Mouse (Mus musculus) CH12.LX (cell line): ENCODE data around the gene Gm35549. TPM values are rescaled to one million over a fixed set of nuclear protein-coding genes. Genes with fewer than 3 reads are reported as not detected.

Experiments used
- DNase-seq: peaks from one replicate; pipeline ENCODE4 v3.0.0-alpha.2; 2013; ENCODE audit errors: extremely low read depth
- H3K27ac ChIP-seq: 2 replicates; pipeline ENCODE4 v1.5.1; 2012; ENCODE audit warnings: low read depth, mild to moderate bottlenecking, control low read depth, moderate library complexity; ENCODE audit not compliant: insufficient read depth
- H3K27me3 ChIP-seq: replicated peaks from 2 replicates; pipeline ENCODE3; 2012; ENCODE audit warnings: inconsistent platforms
- H3K36me3 ChIP-seq, 2 experiments: replicated peaks in 1 of 2; 2 replicates each; pipeline versions ENCODE3 to v1.6.1; 2012; ENCODE audit warnings: inconsistent platforms in 1 of 2, low read length in 1 of 2, mild to moderate bottlenecking in 1 of 2, mixed read lengths in 1 of 2, moderate library complexity in 1 of 2; ENCODE audit not compliant: control insufficient read depth in 1 of 2, insufficient read depth in 1 of 2
- H3K4me1 ChIP-seq, 2 experiments: 2 replicates each; pipeline ENCODE4 v1.6.1; 2012; ENCODE audit warnings: inconsistent platforms in 1 of 2, moderate library complexity in 1 of 2; ENCODE audit not compliant: insufficient read depth in 2 of 2, control insufficient read depth in 1 of 2
- H3K4me2 ChIP-seq: 2 replicates; pipeline ENCODE4 v1.6.1; 2012; ENCODE audit warnings: low read depth, mild to moderate bottlenecking, control low read depth; ENCODE audit not compliant: poor library complexity, insufficient read depth, severe bottlenecking
- H3K4me3 ChIP-seq, 3 experiments: fragments of 150-350 bp in 1 of 3; sonication (generic) in 1 of 3; replicated peaks in 1 of 3; 2 replicates each; pipeline versions ENCODE3 to v1.5.1; 2011 to 2012; ENCODE audit warnings: low read depth in 2 of 3, low read length in 2 of 3, mild to moderate bottlenecking in 2 of 3, moderate library complexity in 2 of 3, control low read depth in 1 of 3, improper control_type of control experiment in 1 of 3, inconsistent platforms in 1 of 3, mixed read lengths in 1 of 3; ENCODE audit not compliant: poor library complexity in 1 of 3
- H3K79me2 ChIP-seq: replicated peaks from 2 replicates; pipeline ENCODE4 v1.6.1; 2012; ENCODE audit warnings: mild to moderate bottlenecking, moderate library complexity; ENCODE audit not compliant: control insufficient read depth, poor library complexity, insufficient read depth, severe bottlenecking; ENCODE audit errors: extremely low read depth
- H3K9ac ChIP-seq: 2 replicates; pipeline ENCODE4 v1.6.1; 2012; ENCODE audit warnings: low read depth, mild to moderate bottlenecking, control low read depth, moderate library complexity; ENCODE audit not compliant: insufficient read depth
- H3K9me3 ChIP-seq: replicated peaks from 2 replicates; pipeline ENCODE3; 2012; ENCODE audit warnings: low read length, inconsistent platforms, mixed read lengths
- BHLHE40 ChIP-seq: IDR thresholded peaks from 2 replicates; pipeline ENCODE4 v1.6.1; 2011; ENCODE audit warnings: mild to moderate bottlenecking, low read depth, low read length, improper control_type of control experiment
- CHD1 ChIP-seq: IDR thresholded peaks from 2 replicates; pipeline ENCODE4 v1.6.1; 2012; ENCODE audit warnings: low read depth, low read length, improper control_type of control experiment, inconsistent platforms
- CHD2 ChIP-seq: IDR thresholded peaks from 2 replicates; pipeline ENCODE4 v1.6.1; 2011; ENCODE audit warnings: low read length, improper control_type of control experiment
- E2F4 ChIP-seq: IDR thresholded peaks from 2 replicates; pipeline ENCODE4 v1.6.1; 2011; ENCODE audit warnings: low read depth, low read length, improper control_type of control experiment; ENCODE audit not compliant: insufficient replicate concordance
- ELF1 ChIP-seq: IDR thresholded peaks from 2 replicates; pipeline ENCODE4 v1.6.1; 2014; ENCODE audit warnings: low read depth, mild to moderate bottlenecking, inconsistent platforms, low read length, improper control_type of control experiment
- ETS1 ChIP-seq: conservative IDR thresholded peaks from 2 replicates; pipeline ENCODE4 v1.6.1; 2012; ENCODE audit warnings: low read depth, mild to moderate bottlenecking, inconsistent platforms, low read length, improper control_type of control experiment, moderate library complexity
- GABPA ChIP-seq: IDR thresholded peaks from 2 replicates; pipeline ENCODE4 v1.6.1; 2012; ENCODE audit warnings: low read depth, low read length, improper control_type of control experiment, inconsistent platforms; ENCODE audit not compliant: insufficient replicate concordance
- IRF4 ChIP-seq: IDR thresholded peaks from 2 replicates; pipeline ENCODE4 v1.6.1; 2014; ENCODE audit warnings: low read depth, mild to moderate bottlenecking, inconsistent platforms, low read length, improper control_type of control experiment
- JUN ChIP-seq: IDR thresholded peaks from 2 replicates; pipeline ENCODE4 v1.6.1; 2011; ENCODE audit warnings: low read depth, mild to moderate bottlenecking, low read length, improper control_type of control experiment, moderate library complexity; ENCODE audit not compliant: insufficient read depth
- JUND ChIP-seq: conservative IDR thresholded peaks from 2 replicates; pipeline ENCODE4 v1.6.1; 2011; ENCODE audit warnings: low read depth, low read length, improper control_type of control experiment
- MAX ChIP-seq: IDR thresholded peaks from 2 replicates; pipeline ENCODE4 v1.6.1; 2011; ENCODE audit warnings: low read length, improper control_type of control experiment
- MAZ ChIP-seq: IDR thresholded peaks from 2 replicates; pipeline ENCODE4 v1.6.1; 2012; ENCODE audit warnings: low read depth, mild to moderate bottlenecking, inconsistent platforms, low read length, improper control_type of control experiment, moderate library complexity
- MEF2A ChIP-seq: IDR thresholded peaks from 2 replicates; pipeline ENCODE4 v1.6.1; 2014; ENCODE audit warnings: low read depth, mild to moderate bottlenecking, inconsistent platforms, low read length, improper control_type of control experiment, borderline replicate concordance
- MYC ChIP-seq: IDR thresholded peaks from 2 replicates; pipeline ENCODE4 v1.6.1; 2011; ENCODE audit warnings: low read depth, mild to moderate bottlenecking, improper control_type of control experiment, low read length
- NELFE ChIP-seq: IDR thresholded peaks from 2 replicates; pipeline ENCODE4 v1.6.1; 2011; ENCODE audit warnings: low read depth, low read length, improper control_type of control experiment
- NRF1 ChIP-seq: IDR thresholded peaks from 2 replicates; pipeline ENCODE4 v1.6.1; 2014; ENCODE audit warnings: low read depth, mild to moderate bottlenecking, inconsistent platforms, low read length, improper control_type of control experiment, moderate library complexity
- PAX5 ChIP-seq: IDR thresholded peaks from 2 replicates; pipeline ENCODE4 v1.6.1; 2012; ENCODE audit warnings: low read length, inconsistent platforms, mixed read lengths
- POLR2A ChIP-seq: IDR thresholded peaks from 2 replicates; pipeline ENCODE4 v1.6.1; 2011; ENCODE audit warnings: low read depth, mild to moderate bottlenecking, improper control_type of control experiment, low read length
- POLR2AphosphoS2 ChIP-seq: IDR thresholded peaks from 2 replicates; pipeline ENCODE4 v1.6.1; 2011; ENCODE audit warnings: low read depth, low read length, improper control_type of control experiment
- RCOR1 ChIP-seq: conservative IDR thresholded peaks from 2 replicates; pipeline ENCODE4 v1.6.1; 2012; ENCODE audit warnings: low read depth, mild to moderate bottlenecking, inconsistent platforms, low read length, improper control_type of control experiment
- SIN3A ChIP-seq: IDR thresholded peaks from 2 replicates; pipeline ENCODE4 v1.6.1; 2012; ENCODE audit warnings: low read length, improper control_type of control experiment, inconsistent platforms
- SMC3 ChIP-seq: IDR thresholded peaks from 2 replicates; pipeline ENCODE4 v1.6.1; 2011; ENCODE audit warnings: low read depth, low read length, improper control_type of control experiment
- TBP ChIP-seq: conservative IDR thresholded peaks from 2 replicates; pipeline ENCODE4 v1.6.1; 2011; ENCODE audit warnings: low read depth, low read length, improper control_type of control experiment
- TCF12 ChIP-seq: IDR thresholded peaks from 2 replicates; pipeline ENCODE4 v1.6.1; 2014; ENCODE audit warnings: low read depth, mild to moderate bottlenecking, inconsistent platforms, low read length, improper control_type of control experiment
- UBTF ChIP-seq: IDR thresholded peaks from 2 replicates; pipeline ENCODE4 v1.6.1; 2012; ENCODE audit warnings: low read depth, mild to moderate bottlenecking, inconsistent platforms, low read length, improper control_type of control experiment, moderate library complexity
- USF1 ChIP-seq: IDR thresholded peaks from 2 replicates; pipeline ENCODE4 v1.6.1; 2014; ENCODE audit warnings: low read depth, mild to moderate bottlenecking, inconsistent platforms, low read length, improper control_type of control experiment
- USF2 ChIP-seq: conservative IDR thresholded peaks from 2 replicates; pipeline ENCODE4 v1.6.1; 2011; ENCODE audit warnings: low read depth, low read length, improper control_type of control experiment
- ZC3H11A ChIP-seq: IDR thresholded peaks from 2 replicates; pipeline ENCODE4 v1.6.1; 2012; ENCODE audit warnings: low read depth, mild to moderate bottlenecking, inconsistent platforms, low read length, improper control_type of control experiment
- ZMIZ1 ChIP-seq: IDR thresholded peaks from 2 replicates; pipeline ENCODE4 v1.6.1; 2012; ENCODE audit warnings: low read depth, mild to moderate bottlenecking, inconsistent platforms, low read length, improper control_type of control experiment
- ZNF384 ChIP-seq: IDR thresholded peaks from 2 replicates; pipeline ENCODE4 v1.6.1; 2012; ENCODE audit warnings: low read depth, low read length, improper control_type of control experiment, inconsistent platforms
- dilution Hi-C: fragments of 300-500 bp; cut with MboI; formaldehyde crosslinking; loops from 2 replicates; pipeline ENCODE4 v1.14.3; 2020; ENCODE audit warnings: low sequenced_read_pairs; ENCODE audit not compliant: extremely low pct_unique_long_range_greater_than_20kb, extremely low pct_ligation_motif_present
- in situ Hi-C: fragments of 300-500 bp; cut with MboI; formaldehyde crosslinking; loops from 3 replicates; pipeline ENCODE4 v1.14.3; 2019; ENCODE audit warnings: low sequenced_read_pairs, low pct_ligation_motif_present, low pct_unique_long_range_greater_than_20kb, mixed read lengths
- polyA plus RNA-seq: library from polyadenylated mRNA; unstranded; fragments of >175 nt; gene quantifications from 2 replicates; pipeline ENCODE4 v1.2.1, GENCODE M21; 2012; ENCODE audit warnings: low read depth; ENCODE audit not compliant: insufficient read length
- total RNA-seq, 2 experiments: library from RNA; depleted of rRNA; stranded (reverse); fragments of 300-350 nt in 1 of 2; fragments of >200 nt in 1 of 2; gene quantifications; 2 replicates each; pipeline ENCODE4 v1.2.3; 2012 to 2014

The Gm35549 gene
- total and polyA plus RNA-seq, 3 experiments, result not detected

GRCm38 (mm10) chr9:122805845-122806341, 37.9 kb downstream of the Gm35549 start:
- in situ Hi-C loops, result no loop called here
- H3K4me2 ChIP-seq, result peak overlapping the region; percentile 89
- peak overlapping the region; percentile 54 to 73 (median 60) for H3K4me3 ChIP-seq
- no peaks in the 10 kb centered on the region for H3K9me3 ChIP-seq
- dilution Hi-C loops, result no loop called here
- H3K4me1 ChIP-seq, result peaks cover 5 to 14% of the 10 kb centered on the region in 2 experiments
- TF ChIP-seq CHD1 (no peak), NELFE (0 out of 2 replicates have a peak, but pooled peaks have one; percentile 5)
- peak overlapping the region; percentile 58 for H3K27ac ChIP-seq
- H3K79me2 ChIP-seq, result no peaks in the 10 kb centered on the region; the same call in 1 of the 2 replicates
- H3K9ac ChIP-seq, result peak overlapping the region; percentile 60
- H3K36me3 ChIP-seq, result peaks cover 3 to 17% of the 10 kb centered on the region in 2 experiments
- DNase-seq, result no peak
- H3K27me3 ChIP-seq, result no peaks in the 10 kb centered on the region

- Histone ChIP-seq H3K27me3 (no peaks in the 10 kb centered on the region), H3K27ac (peak within 1 kb of the TSS; percentile 58), H3K36me3 (peaks cover 3 to 13% of the 10 kb centered on the region in 2 experiments), H3K9ac (peak within 1 kb of the TSS; percentile 64), H3K79me2 (no peaks in the 10 kb centered on the region; the same call in 1 of the 2 replicates), H3K9me3 (no peaks in the 10 kb centered on the region), H3K4me1 (peaks cover 5 to 14% of the 10 kb centered on the region in 2 experiments), H3K4me3 (peak within 1 kb of the TSS; percentile 54 to 73 (median 60)), H3K4me2 (peak within 1 kb of the TSS; percentile 89)
- peak; percentile 92 for DNase-seq
- dilution Hi-C loops (no loop called here), in situ Hi-C loops (no loop called here)
- no peak for TF ChIP-seq JUND
- TF ChIP-seq TCF12, result peak; percentile 43; the same call in 1 of the 2 replicates
- TF ChIP-seq NRF1, result peak; percentile 83
- TF ChIP-seq JUN, result no peak
- TF ChIP-seq NELFE, result peak; percentile 73
- 0 out of 2 replicates have a peak, but pooled peaks have one; percentile 21 for TF ChIP-seq MAX
- TF ChIP-seq SMC3, result no peak
- no peak for TF ChIP-seq UBTF
- no peak for TF ChIP-seq ZC3H11A
- TF ChIP-seq ELF1, result peak; percentile 46
- peak; percentile 83 for TF ChIP-seq POLR2A
- peak; percentile 28; the same call in 1 of the 2 replicates for TF ChIP-seq IRF4
- TF ChIP-seq BHLHE40, result no peak
- no peak for TF ChIP-seq USF2
- no peak for TF ChIP-seq USF1
- no peak for TF ChIP-seq CHD1
- TF ChIP-seq ZMIZ1, result peak; percentile 14; the same call in 1 of the 2 replicates
- TF ChIP-seq ZNF384, result no peak
- TF ChIP-seq TBP, result peak; percentile 75
- no peak for TF ChIP-seq MEF2A
- no peak for TF ChIP-seq PAX5
- no peak for TF ChIP-seq GABPA
- no peak for TF ChIP-seq CHD2
- TF ChIP-seq RCOR1, result no peak
- TF ChIP-seq MYC, result no peak
- peak; percentile 68; the same call in 1 of the 2 replicates for TF ChIP-seq MAZ
- TF ChIP-seq ETS1, result no peak
- peak; percentile 2 for TF ChIP-seq SIN3A
- TF ChIP-seq E2F4, result no peak
- TF ChIP-seq POLR2AphosphoS2, result no peak
These were observed 38.6 kb downstream of the Gm35549 start, which contains the start of gene Tcaim for GRCm38 (mm10) chr9:122805053-122805844. Gene Tcaim, plus strand, starts transcription at chr9:122805539.
